Mouse (Mus musculus) E14TG2a.4 (cell line): ENCODE measurements around the gene Ak1.

Source experiments
- CTCF ChIP-seq: conservative IDR thresholded peaks from 2 replicates; pipeline ENCODE4 v1.5.1; 2014; ENCODE audit warnings: low read length
- NANOG ChIP-seq: IDR thresholded peaks from 2 replicates; pipeline ENCODE4 v1.6.1; 2014; ENCODE audit warnings: borderline replicate concordance, low read length, mixed read lengths
- POU5F1 ChIP-seq: IDR thresholded peaks from 2 replicates; pipeline ENCODE4 v1.6.1; 2014; ENCODE audit warnings: low read length, borderline replicate concordance

- no peak for TF ChIP-seq CTCF
- TF ChIP-seq NANOG = no peak
- TF ChIP-seq POU5F1 = no peak
Measured at GRCm38 (mm10) chr2:32624111-32624748, 2.7 kb downstream of the Ak1 start.
